Mouse (Mus musculus): ENCODE results near the gene Tmem206. TPM values are rescaled to one million over a fixed set of nuclear protein-coding genes. Genes with fewer than 3 reads are reported as not detected.

The Tmem206 gene
- polyA plus RNA-seq, 1 experiment from 2014 or later, result 21.9 TPM

DNA sequence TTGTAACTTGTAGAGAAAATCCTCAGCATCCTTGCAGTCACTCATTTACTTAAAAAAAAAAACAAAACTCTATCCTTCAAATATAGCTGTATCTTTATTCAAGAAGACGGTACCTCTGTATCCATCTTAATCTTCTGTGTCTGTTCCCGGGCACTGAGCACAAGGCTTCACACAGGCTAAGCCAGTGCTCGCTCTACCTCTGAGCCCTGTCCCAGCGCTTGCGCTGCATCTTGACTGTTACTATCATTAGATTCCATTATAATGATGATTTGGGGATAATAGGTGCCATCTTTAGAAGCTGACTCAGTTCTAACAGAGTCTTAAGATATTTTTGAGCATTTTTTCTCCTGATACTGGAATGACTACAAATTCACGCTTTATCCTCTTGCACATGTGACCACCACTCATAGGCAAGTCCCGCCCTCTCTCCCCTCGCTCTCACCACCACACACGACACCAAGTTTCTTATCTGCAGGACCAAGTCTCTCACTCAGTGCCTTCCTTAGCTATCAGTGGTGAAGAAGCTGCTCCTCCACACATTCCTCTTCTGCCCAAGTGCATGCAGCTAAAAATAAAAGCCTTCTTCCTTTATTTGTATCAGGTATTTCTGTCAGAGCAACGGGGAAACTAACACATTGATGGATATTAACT lies 49.4 kb downstream of the Tmem206 start:
- CTCF ChIA-PET, result interaction anchor here (1.4 to 3.9 kb wide), 4 partner anchors 11 to 193 kb away, joined by 3 to 12 read pairs (median 8); no protein-coding TSS in a partner anchor

GRCm38 (mm10) chr1:191375644-191375998 lies 49.9 kb downstream of the Tmem206 start:
- no peak for ATAC-seq
- POLR2A ChIA-PET, result no interaction called here
- no peak for DNase-seq (ENCODE audit: low read depth, low spot score)
- in situ Hi-C loops (cut with MboI; ENCODE audit: low pct_unique_long_range_greater_than_20kb), result no loop called here
- CTCF ChIA-PET, result interaction anchor here (1.3 to 3.9 kb wide), 4 partner anchors 10 to 193 kb away, joined by 3 to 12 read pairs (median 6); no protein-coding TSS in a partner anchor
- TF ChIP-seq CTCF (IDR thresholded peaks at IDR 0.05), result no peak
- no peaks in the 10 kb centered on the region for H3K27me3 ChIP-seq

More for the DNA sequence above, 49.4 kb downstream of the Tmem206 start:
- no peaks in the 10 kb centered on the region for H3K27me3 ChIP-seq
- DNase-seq (ENCODE audit: low read depth, low spot score), result no peak
- in situ Hi-C loops (cut with MboI; ENCODE audit: low pct_unique_long_range_greater_than_20kb), result loop anchor here (25.0 kb wide), 1 partner anchor 437 kb away; the partner anchor contains the start of gene Nek2
- no peak for TF ChIP-seq CTCF (IDR thresholded peaks at IDR 0.05)
- no peak for ATAC-seq
- POLR2A ChIA-PET, result interaction anchor here (1.0 kb wide), 1 partner anchor 16 kb away, joined by 3 read pairs; no protein-coding TSS in a partner anchor

DNA sequence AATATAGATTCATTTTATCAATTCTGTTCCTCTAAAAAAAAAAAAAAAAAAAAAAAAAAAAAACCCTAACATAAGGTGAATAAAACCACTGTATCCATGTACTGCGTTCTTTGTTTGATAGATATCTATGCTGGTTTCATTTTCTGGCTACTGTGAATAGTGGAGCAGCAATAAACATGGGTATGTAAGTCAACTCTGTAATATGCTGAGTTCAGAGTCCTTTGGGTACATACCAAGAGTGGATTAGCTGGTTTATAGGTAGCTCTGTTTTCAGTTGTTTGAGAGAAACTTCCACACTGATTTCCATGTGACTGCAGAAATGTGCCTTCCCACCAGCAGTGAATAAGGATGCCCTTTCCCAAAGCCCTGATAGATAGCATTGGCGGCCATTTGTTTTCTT lies 52.4 kb downstream of the Tmem206 start:
- DNase-seq (ENCODE audit: low read depth, low spot score), result no peak
- in situ Hi-C loops (cut with MboI; ENCODE audit: low pct_unique_long_range_greater_than_20kb), result no loop called here
- ChIA-PET CTCF (interaction anchor here (3.9 kb wide), 1 partner anchor 13 kb away, joined by 12 read pairs; no protein-coding TSS in a partner anchor), POLR2A (no interaction called here)
- TF ChIP-seq CTCF (IDR thresholded peaks at IDR 0.05), result no peak
- no peak for ATAC-seq
- no peaks in the 10 kb centered on the region for H3K27me3 ChIP-seq

GRCm38 (mm10) chr1:191380843-191381242 lies 55.1 kb downstream of the Tmem206 start:
- TF ChIP-seq CTCF (IDR thresholded peaks at IDR 0.05), result no peak
- ATAC-seq (no peak), DNase-seq (ENCODE audit: low read depth, low spot score) (no peak)
- POLR2A ChIA-PET, result no interaction called here
- in situ Hi-C loops (cut with MboI; ENCODE audit: low pct_unique_long_range_greater_than_20kb), result no loop called here
- CTCF ChIA-PET, result interaction anchor here (1.0 to 3.5 kb wide), 5 partner anchors 11 to 184 kb away, joined by 3 to 23 read pairs (median 4); no protein-coding TSS in a partner anchor
- H3K27me3 ChIP-seq, result no peaks in the 10 kb centered on the region

DNA sequence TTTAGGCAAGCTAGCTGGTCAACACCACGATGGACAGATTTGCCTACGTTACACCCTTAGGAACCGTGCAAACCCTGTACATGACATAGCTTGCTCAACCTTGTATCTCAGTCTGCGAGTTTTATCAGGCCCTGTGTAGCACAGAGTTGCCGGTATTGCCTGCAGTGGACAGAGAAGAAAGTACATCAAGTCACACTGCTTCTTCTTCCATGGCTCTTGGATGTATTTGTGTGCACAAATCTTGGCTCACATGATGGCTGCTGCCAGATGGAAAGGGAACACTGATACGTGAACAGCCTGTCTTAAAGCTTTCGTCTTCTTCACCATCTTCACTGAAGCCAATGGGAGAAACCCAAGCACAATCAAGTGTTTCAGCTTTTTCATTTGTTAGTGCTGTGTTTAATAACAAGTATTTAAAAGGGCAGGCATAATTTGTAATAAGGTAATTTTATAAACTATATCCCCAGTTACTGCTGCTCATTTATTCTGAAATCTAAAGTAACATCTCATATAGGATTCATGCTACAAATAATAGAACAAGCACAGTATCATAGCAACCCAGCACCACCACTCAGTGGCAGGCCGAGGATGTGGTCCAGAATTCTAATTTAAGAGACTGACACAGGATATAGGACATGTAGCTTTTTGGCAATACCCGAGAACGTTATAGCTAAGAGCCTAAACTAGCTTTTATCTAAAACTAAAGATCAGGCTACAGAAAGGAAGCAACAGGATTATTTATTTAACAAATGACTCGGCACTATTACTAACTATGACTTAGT lies 56.4 kb downstream of the Tmem206 start:
- no peak for ATAC-seq
- DNase-seq (ENCODE audit: low read depth, low spot score), result no peak
- no peaks in the 10 kb centered on the region for H3K27me3 ChIP-seq
- in situ Hi-C loops (cut with MboI; ENCODE audit: low pct_unique_long_range_greater_than_20kb), result no loop called here
- ChIA-PET POLR2A (interaction anchor here (0.6 to 0.9 kb wide), 2 partner anchors 14 to 22 kb away, joined by 3 read pairs; no protein-coding TSS in a partner anchor), CTCF (interaction anchor here (0.8 to 3.5 kb wide), 8 partner anchors 10 to 183 kb away, joined by 3 to 23 read pairs (median 4); no protein-coding TSS in a partner anchor)
- TF ChIP-seq CTCF (IDR thresholded peaks at IDR 0.05), result no peak

DNA sequence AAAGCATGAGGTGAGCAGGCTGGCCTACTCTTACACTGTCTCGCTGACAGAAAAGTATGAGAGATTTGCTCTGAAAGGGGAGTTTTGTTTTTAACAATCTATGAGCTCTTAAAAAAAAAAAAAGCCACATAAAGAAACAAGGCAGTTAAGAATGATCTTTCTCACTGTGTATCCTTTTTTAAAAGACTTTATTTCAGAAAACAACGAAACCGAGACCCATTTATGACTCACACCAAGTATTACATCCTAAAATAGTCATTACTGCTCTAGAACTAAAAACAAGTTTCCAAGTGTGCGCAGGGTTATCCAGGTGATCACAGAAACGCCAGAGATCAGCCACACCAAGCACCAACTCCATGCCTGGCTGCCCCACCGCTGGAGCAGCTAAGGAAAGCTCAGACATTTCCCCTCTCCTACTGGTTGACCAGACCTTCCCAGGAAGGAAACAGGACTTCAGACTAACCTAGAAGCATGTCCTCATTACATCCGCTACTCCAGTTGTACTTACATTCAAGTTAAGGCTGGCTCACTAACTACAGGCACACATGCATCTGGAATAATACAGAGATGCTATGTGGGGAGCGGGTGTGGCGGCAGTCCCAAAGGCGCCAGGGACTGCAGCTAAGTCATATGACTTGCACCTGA lies 59.2 kb downstream of the Tmem206 start:
- TF ChIP-seq CTCF (IDR thresholded peaks at IDR 0.05), result no peak
- in situ Hi-C loops (cut with MboI; ENCODE audit: low pct_unique_long_range_greater_than_20kb), result no loop called here
- CTCF ChIA-PET, result interaction anchor here (1.1 kb wide), 1 partner anchor 178 kb away, joined by 3 read pairs; no protein-coding TSS in a partner anchor
- POLR2A ChIA-PET, result no interaction called here
- ATAC-seq, result no peak
- no peak for DNase-seq (ENCODE audit: low read depth, low spot score)
- H3K27me3 ChIP-seq, result no peaks in the 10 kb centered on the region

DNA sequence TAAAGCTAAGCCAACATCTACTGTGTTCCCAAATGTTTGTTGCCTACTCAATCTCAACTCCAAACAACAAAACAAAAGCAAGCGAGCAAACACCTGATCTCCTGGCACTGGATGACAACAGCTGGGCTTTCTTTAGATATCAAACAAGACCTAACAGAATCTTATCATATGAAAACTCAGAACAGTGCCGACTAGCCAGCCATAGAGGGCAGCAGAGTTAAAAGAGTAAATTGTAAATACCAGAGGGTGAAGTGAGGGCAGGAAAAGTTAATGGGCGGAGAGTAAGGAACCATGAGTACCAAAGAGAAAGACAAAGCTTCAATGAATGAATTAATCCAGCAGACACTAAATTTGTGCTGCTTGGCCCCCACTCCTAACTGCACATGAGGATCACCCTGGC lies 65.6 kb downstream of the Tmem206 start:
- no peak for DNase-seq (ENCODE audit: low read depth, low spot score)
- in situ Hi-C loops (cut with MboI; ENCODE audit: low pct_unique_long_range_greater_than_20kb), result loop anchor here (5.0 kb wide), 1 partner anchor 176 kb away; no protein-coding TSS in a partner anchor
- ChIA-PET POLR2A (interaction anchor here (0.7 to 1.2 kb wide), 4 partner anchors 79 to 177 kb away, joined by 3 read pairs; no protein-coding TSS in a partner anchor), CTCF (interaction anchor here (0.7 to 5.0 kb wide), 24 partner anchors 10 to 183 kb away, joined by 3 to 68 read pairs (median 4); partner anchors contain the start of genes Dtl and Ints7)
- H3K27me3 ChIP-seq, result no peaks in the 10 kb centered on the region
- peak; percentile 85 for TF ChIP-seq CTCF (IDR thresholded peaks at IDR 0.05)
- ATAC-seq, result peak; percentile 71

DNA sequence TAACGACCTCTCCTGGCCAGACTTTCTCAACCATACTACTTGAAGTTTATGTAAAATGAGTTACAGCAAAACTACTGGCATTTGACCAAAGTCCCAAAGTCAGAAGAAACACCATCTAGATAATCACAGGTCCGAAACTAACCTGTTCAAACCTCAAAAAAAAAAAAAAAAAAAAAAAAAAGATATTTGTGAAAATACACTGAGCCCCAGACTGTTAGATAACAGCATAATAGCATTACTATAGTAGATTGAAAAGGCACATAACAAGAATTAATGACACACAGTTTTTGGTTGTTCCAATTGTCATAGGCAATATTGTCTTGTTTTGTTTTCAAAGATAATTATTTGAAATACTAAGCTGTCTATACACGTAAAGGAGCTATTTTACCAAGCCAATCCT lies 67.8 kb downstream of the Tmem206 start:
- no peak for TF ChIP-seq CTCF (IDR thresholded peaks at IDR 0.05)
- ChIA-PET CTCF (interaction anchor here (1.5 to 5.0 kb wide), 3 partner anchors 12 to 172 kb away, joined by 3 to 68 read pairs (median 23); no protein-coding TSS in a partner anchor), POLR2A (interaction anchor here (1.0 kb wide), 1 partner anchor 52 kb away, joined by 3 read pairs; no protein-coding TSS in a partner anchor)
- no peaks in the 10 kb centered on the region for H3K27me3 ChIP-seq
- ATAC-seq (no peak), DNase-seq (ENCODE audit: low read depth, low spot score) (no peak)
- in situ Hi-C loops (cut with MboI; ENCODE audit: low pct_unique_long_range_greater_than_20kb), result loop anchor here (5.0 kb wide), 1 partner anchor 174 kb away; no protein-coding TSS in a partner anchor

- DNase-seq (ENCODE audit: low read depth, low spot score), result no peak
- ATAC-seq, result no peak
- ChIA-PET CTCF (interaction anchor here (1.5 to 5.0 kb wide), 2 partner anchors 35 to 171 kb away, joined by 3 to 68 read pairs; no protein-coding TSS in a partner anchor), POLR2A (no interaction called here)
- H3K27me3 ChIP-seq, result no peaks in the 10 kb centered on the region
- in situ Hi-C loops (cut with MboI; ENCODE audit: low pct_unique_long_range_greater_than_20kb), result loop anchor here (5.0 kb wide), 1 partner anchor 173 kb away; no protein-coding TSS in a partner anchor
- TF ChIP-seq CTCF (IDR thresholded peaks at IDR 0.05), result no peak
Measured at GRCm38 (mm10) chr1:191394126-191394525, 68.4 kb downstream of the Tmem206 start.
